Mouse (Mus musculus): Measurements from ENCODE around the gene Arhgap44. TPM values are rescaled to one million over a fixed set of nuclear protein-coding genes. Genes with fewer than 3 reads are reported as not detected.

The Arhgap44 gene
- polyA plus RNA-seq, 1 experiment from 2014 or later: 2.1 TPM

- no peaks in the 10 kb centered on the region for H3K36me3 ChIP-seq (ENCODE audit: control insufficient read depth, insufficient read depth, low read length)
- no peaks in the 10 kb centered on the region for H3K27me3 ChIP-seq (replicated peaks; ENCODE audit: control insufficient read depth, insufficient read depth, low read length)
- ATAC-seq (replicated peaks; ENCODE audit: low FRiP score) (no peak), DNase-seq (ENCODE audit: low spot score) (no peak)
- H3K4me1 ChIP-seq (replicated peaks; ENCODE audit: control insufficient read depth, insufficient read depth, low read length): no peaks in the 10 kb centered on the region; the same call in 1 of the 2 replicates
- no peak overlapping the region for H3K27ac ChIP-seq (ENCODE audit: low read depth, low read length)
- 78% methylated on average over 9 of the region's 9 CpGs for WGBS
- no peak overlapping the region for H3K4me3 ChIP-seq (ENCODE audit: low read depth, low read length)
- H3K4me2 ChIP-seq: no peak overlapping the region
- H3K9ac ChIP-seq (ENCODE audit: low read depth, low read length): no peak overlapping the region
- H3K9me3 ChIP-seq (ENCODE audit: control insufficient read depth, low read length): no peaks in the 10 kb centered on the region
Measured at GRCm38 (mm10) chr11:65126566-65126965, 36.2 kb downstream of the Arhgap44 start.

DNA sequence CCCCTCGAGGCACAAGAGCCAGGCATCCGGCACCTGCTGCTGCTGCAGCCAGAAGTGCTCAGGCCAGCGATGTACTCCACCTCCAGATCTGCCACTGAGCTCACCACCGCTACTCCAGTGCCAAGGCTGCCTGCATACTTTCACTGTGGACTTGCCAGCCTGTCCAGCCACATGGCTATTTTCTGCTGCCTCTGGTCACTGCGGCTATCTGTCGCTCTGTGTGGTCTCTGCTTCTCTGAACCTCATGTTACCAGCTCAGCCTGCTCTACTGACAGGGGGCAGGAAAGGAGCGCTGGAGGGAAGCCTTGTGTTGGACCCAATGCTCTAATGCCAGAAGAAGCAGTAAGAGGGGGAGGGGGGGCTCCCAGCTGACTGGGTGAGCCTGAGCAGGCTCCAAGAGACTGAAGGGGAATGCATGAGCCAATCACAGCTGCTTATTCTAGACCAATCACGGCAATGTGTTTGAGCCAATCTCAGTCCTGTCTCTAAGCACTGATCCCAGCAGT, 37.8 kb downstream of the Arhgap44 start:
- DNase-seq (ENCODE audit: low spot score) (no peak), ATAC-seq (replicated peaks; ENCODE audit: low FRiP score) (no peak; the same call in 1 of the 2 replicates)
- WGBS: 65% methylated on average over 8 of the region's 8 CpGs
- H3K4me1 ChIP-seq (replicated peaks; ENCODE audit: control insufficient read depth, insufficient read depth, low read length): no peaks in the 10 kb centered on the region; the same call in 1 of the 2 replicates
- no peaks in the 10 kb centered on the region for H3K27me3 ChIP-seq (replicated peaks; ENCODE audit: control insufficient read depth, insufficient read depth, low read length)
- H3K4me3 ChIP-seq (ENCODE audit: low read depth, low read length): no peak overlapping the region
- no peak overlapping the region for H3K27ac ChIP-seq (ENCODE audit: low read depth, low read length)
- no peak overlapping the region for H3K9ac ChIP-seq (ENCODE audit: low read depth, low read length)
- H3K9me3 ChIP-seq (ENCODE audit: control insufficient read depth, low read length): no peaks in the 10 kb centered on the region
- no peak overlapping the region for H3K4me2 ChIP-seq
- H3K36me3 ChIP-seq (ENCODE audit: control insufficient read depth, insufficient read depth, low read length): no peaks in the 10 kb centered on the region

- Histone ChIP-seq H3K4me3 (ENCODE audit: low read depth, low read length) (no peak overlapping the region), H3K9ac (ENCODE audit: low read depth, low read length) (no peak overlapping the region), H3K27me3 (replicated peaks; ENCODE audit: control insufficient read depth, insufficient read depth, low read length) (no peaks in the 10 kb centered on the region), H3K4me1 (replicated peaks; ENCODE audit: control insufficient read depth, insufficient read depth, low read length) (no peaks in the 10 kb centered on the region), H3K9me3 (ENCODE audit: control insufficient read depth, low read length) (no peaks in the 10 kb centered on the region), H3K27ac (ENCODE audit: low read depth, low read length) (no peak overlapping the region), H3K4me2 (no peak overlapping the region), H3K36me3 (ENCODE audit: control insufficient read depth, insufficient read depth, low read length) (no peaks in the 10 kb centered on the region)
- whole genome bisulfite sequencing: 80% methylated on average over 4 of the region's 4 CpGs
- DNase-seq (ENCODE audit: low spot score) (no peak), ATAC-seq (replicated peaks; ENCODE audit: low FRiP score) (no peak)
Measured at GRCm38 (mm10) chr11:65120276-65120675, 42.5 kb downstream of the Arhgap44 start.

GRCm38 (mm10) chr11:65115811-65116210, 47.0 kb downstream of the Arhgap44 start:
- Histone ChIP-seq H3K4me2 (no peak overlapping the region), H3K36me3 (ENCODE audit: control insufficient read depth, insufficient read depth, low read length) (no peaks in the 10 kb centered on the region), H3K9me3 (ENCODE audit: control insufficient read depth, low read length) (no peaks in the 10 kb centered on the region), H3K27me3 (replicated peaks; ENCODE audit: control insufficient read depth, insufficient read depth, low read length) (no peaks in the 10 kb centered on the region), H3K27ac (ENCODE audit: low read depth, low read length) (no peak overlapping the region), H3K4me3 (ENCODE audit: low read depth, low read length) (no peak overlapping the region), H3K9ac (ENCODE audit: low read depth, low read length) (no peak overlapping the region), H3K4me1 (replicated peaks; ENCODE audit: control insufficient read depth, insufficient read depth, low read length) (no peaks in the 10 kb centered on the region)
- DNase-seq (ENCODE audit: low spot score) (no peak), ATAC-seq (replicated peaks; ENCODE audit: low FRiP score) (no peak)
- 82% methylated on average over 6 of the region's 6 CpGs for WGBS

DNA sequence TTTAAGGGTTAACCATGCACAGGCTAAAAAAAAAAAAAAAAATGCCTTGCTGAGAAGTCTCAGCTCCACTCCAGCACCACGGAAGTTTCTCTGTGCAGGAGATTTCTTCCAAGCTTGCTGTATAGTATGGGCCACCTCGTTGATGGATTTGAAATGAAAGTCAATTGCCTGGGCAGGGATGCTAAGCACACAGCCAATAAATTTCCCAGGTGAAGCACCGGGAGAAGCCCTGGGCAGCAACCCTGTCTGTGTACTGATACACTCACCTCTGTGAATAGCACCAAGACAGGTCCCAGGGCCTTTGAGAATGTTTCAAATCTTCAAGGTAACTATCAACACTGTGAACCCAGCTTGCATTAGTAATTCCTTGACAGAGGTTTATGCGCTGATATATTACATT, 50.7 kb downstream of the Arhgap44 start:
- H3K4me1 ChIP-seq (replicated peaks; ENCODE audit: control insufficient read depth, insufficient read depth, low read length): no peaks in the 10 kb centered on the region
- ATAC-seq (replicated peaks; ENCODE audit: low FRiP score): no peak
- no peaks in the 10 kb centered on the region for H3K36me3 ChIP-seq (ENCODE audit: control insufficient read depth, insufficient read depth, low read length)
- H3K4me2 ChIP-seq: no peak overlapping the region
- H3K9ac ChIP-seq (ENCODE audit: low read depth, low read length): no peak overlapping the region
- no peak overlapping the region for H3K27ac ChIP-seq (ENCODE audit: low read depth, low read length)
- H3K27me3 ChIP-seq (replicated peaks; ENCODE audit: control insufficient read depth, insufficient read depth, low read length): no peaks in the 10 kb centered on the region
- DNase-seq (ENCODE audit: low spot score): no peak
- WGBS: 63% methylated on average over 4 of the region's 4 CpGs
- H3K9me3 ChIP-seq (ENCODE audit: control insufficient read depth, low read length): no peaks in the 10 kb centered on the region
- H3K4me3 ChIP-seq (ENCODE audit: low read depth, low read length): no peak overlapping the region

DNA sequence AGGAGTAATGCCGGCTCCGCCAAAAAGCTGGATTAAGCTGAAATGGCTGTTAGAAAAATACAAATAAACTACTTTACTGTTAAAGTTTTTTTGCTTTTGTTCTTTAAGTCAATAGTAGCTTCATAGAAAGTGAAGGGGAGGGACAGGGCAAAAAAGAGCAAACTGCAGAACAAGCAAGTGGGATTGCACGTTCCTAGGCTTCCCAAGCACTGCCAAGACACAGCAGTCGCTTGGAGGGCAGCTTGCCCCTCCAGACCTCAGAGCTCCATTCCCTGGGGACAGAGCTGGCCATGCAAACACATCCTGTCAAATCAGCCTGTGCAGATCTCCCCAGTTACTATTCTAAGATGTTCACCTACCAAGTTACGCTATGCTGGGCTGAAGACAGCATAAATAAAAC, 51.1 kb downstream of the Arhgap44 start:
- ATAC-seq (replicated peaks; ENCODE audit: low FRiP score): no peak
- no peak overlapping the region for H3K9ac ChIP-seq (ENCODE audit: low read depth, low read length)

GRCm38 (mm10) chr11:65110058-65110457, 52.7 kb downstream of the Arhgap44 start:
- DNase-seq (ENCODE audit: low spot score) (no peak), ATAC-seq (replicated peaks; ENCODE audit: low FRiP score) (no peak)
- no peaks in the 10 kb centered on the region for H3K27me3 ChIP-seq (replicated peaks; ENCODE audit: control insufficient read depth, insufficient read depth, low read length)
- no peaks in the 10 kb centered on the region for H3K9me3 ChIP-seq (ENCODE audit: control insufficient read depth, low read length)
- H3K4me2 ChIP-seq: no peak overlapping the region
- WGBS: 68% methylated on average over 10 of the region's 10 CpGs
- no peak overlapping the region for H3K4me3 ChIP-seq (ENCODE audit: low read depth, low read length)
- H3K36me3 ChIP-seq (ENCODE audit: control insufficient read depth, insufficient read depth, low read length): no peaks in the 10 kb centered on the region
- no peaks in the 10 kb centered on the region for H3K4me1 ChIP-seq (replicated peaks; ENCODE audit: control insufficient read depth, insufficient read depth, low read length)
- no peak overlapping the region for H3K9ac ChIP-seq (ENCODE audit: low read depth, low read length)
- H3K27ac ChIP-seq (ENCODE audit: low read depth, low read length): no peak overlapping the region

More for the DNA sequence above, 51.1 kb downstream of the Arhgap44 start:
- H3K9me3 ChIP-seq (ENCODE audit: control insufficient read depth, low read length): no peaks in the 10 kb centered on the region
- no peaks in the 10 kb centered on the region for H3K36me3 ChIP-seq (ENCODE audit: control insufficient read depth, insufficient read depth, low read length)
- no peak overlapping the region for H3K27ac ChIP-seq (ENCODE audit: low read depth, low read length)
- H3K4me2 ChIP-seq: no peak overlapping the region
- 76% methylated on average over 5 of the region's 5 CpGs for WGBS
- no peaks in the 10 kb centered on the region for H3K4me1 ChIP-seq (replicated peaks; ENCODE audit: control insufficient read depth, insufficient read depth, low read length)
- DNase-seq (ENCODE audit: low spot score): no peak
- H3K4me3 ChIP-seq (ENCODE audit: low read depth, low read length): no peak overlapping the region
- H3K27me3 ChIP-seq (replicated peaks; ENCODE audit: control insufficient read depth, insufficient read depth, low read length): no peaks in the 10 kb centered on the region

GRCm38 (mm10) chr11:65107734-65108171, 55.0 kb downstream of the Arhgap44 start:
- 77% methylated on average over 5 of the region's 5 CpGs for WGBS
- no peaks in the 10 kb centered on the region for H3K36me3 ChIP-seq (ENCODE audit: control insufficient read depth, insufficient read depth, low read length)
- no peaks in the 10 kb centered on the region for H3K9me3 ChIP-seq (ENCODE audit: control insufficient read depth, low read length)
- H3K4me2 ChIP-seq: no peak overlapping the region
- no peak overlapping the region for H3K27ac ChIP-seq (ENCODE audit: low read depth, low read length)
- no peak overlapping the region for H3K9ac ChIP-seq (ENCODE audit: low read depth, low read length)
- H3K4me3 ChIP-seq (ENCODE audit: low read depth, low read length): no peak overlapping the region
- no peaks in the 10 kb centered on the region for H3K27me3 ChIP-seq (replicated peaks; ENCODE audit: control insufficient read depth, insufficient read depth, low read length)
- DNase-seq (ENCODE audit: low spot score) (no peak), ATAC-seq (replicated peaks; ENCODE audit: low FRiP score) (no peak)
- H3K4me1 ChIP-seq (replicated peaks; ENCODE audit: control insufficient read depth, insufficient read depth, low read length): no peaks in the 10 kb centered on the region

- ATAC-seq (replicated peaks; ENCODE audit: low FRiP score): no peak
- Histone ChIP-seq H3K4me3 (ENCODE audit: low read depth, low read length) (no peak overlapping the region), H3K9me3 (ENCODE audit: control insufficient read depth, low read length) (no peaks in the 10 kb centered on the region), H3K9ac (ENCODE audit: low read depth, low read length) (no peak overlapping the region), H3K27me3 (replicated peaks; ENCODE audit: control insufficient read depth, insufficient read depth, low read length) (no peaks in the 10 kb centered on the region), H3K4me1 (replicated peaks; ENCODE audit: control insufficient read depth, insufficient read depth, low read length) (no peaks in the 10 kb centered on the region), H3K36me3 (ENCODE audit: control insufficient read depth, insufficient read depth, low read length) (no peaks in the 10 kb centered on the region), H3K27ac (ENCODE audit: low read depth, low read length) (no peak overlapping the region), H3K4me2 (no peak overlapping the region)
- WGBS: 73% methylated on average over 4 of the region's 4 CpGs
- no peak for DNase-seq (ENCODE audit: low spot score)
Measured at GRCm38 (mm10) chr11:65107151-65107550, 55.6 kb downstream of the Arhgap44 start.
